Mouse (Mus musculus): ENCODE data around the gene Lsm5. TPM values are rescaled to one million over a fixed set of nuclear protein-coding genes. Genes with fewer than 3 reads are reported as not detected.

The Lsm5 gene
- 10 to 100 TPM; 16.1 to 19.0 TPM for total RNA-seq (2021)
- long read RNA-seq, experiment 1, transcript Lsm5-201 (5 exons, 494 nt), result major isoform, 8 of 8 reads
- long read RNA-seq, experiment 1, partial matches to known transcripts, result 0 of 8 reads
- long read RNA-seq, experiment 1, other reads (novel, unspliced or antisense), result 0 of 8 reads
- long read RNA-seq, experiment 2, transcript Lsm5-201 (5 exons, 494 nt), result major isoform, 13 of 15 reads
- long read RNA-seq, experiment 2, partial matches to known transcripts, result 0 of 15 reads
- long read RNA-seq, experiment 2, other reads (novel, unspliced or antisense), result 2 of 15 reads

- DNase-seq (ENCODE audit: low spot score), result peak; percentile 92
Measured at GRCm38 (mm10) chr6:56703931-56704900, at the start of gene Lsm5. Gene Lsm5 (minus strand): TSS chr6:56704710.

GRCm38 (mm10) chr6:56753719-56754118, 49.2 kb upstream of the Lsm5 start:
- no peak for DNase-seq (ENCODE audit: low spot score)

GRCm38 (mm10) chr6:56745950-56746543, 41.5 kb upstream of the Lsm5 start:
- no peak for DNase-seq (ENCODE audit: low spot score)

- DNase-seq (ENCODE audit: low spot score), result no peak
Measured at GRCm38 (mm10) chr6:56732545-56732944, 28.0 kb upstream of the Lsm5 start.

- DNase-seq (ENCODE audit: low spot score), result no peak
Measured at GRCm38 (mm10) chr6:56720877-56721276, 16.4 kb upstream of the Lsm5 start.

- no peak for DNase-seq (ENCODE audit: low spot score)
Measured at GRCm38 (mm10) chr6:56719071-56719470, 14.6 kb upstream of the Lsm5 start.

GRCm38 (mm10) chr6:56715270-56715666, 10.8 kb upstream of the Lsm5 start:
- no peak for DNase-seq (ENCODE audit: low spot score)

GRCm38 (mm10) chr6:56714574-56715269, 10.2 kb upstream of the Lsm5 start, which contains the start of gene Avl9:
Gene Avl9 (plus strand): TSS chr6:56714899.
- DNase-seq (ENCODE audit: low spot score), result peak; percentile 99

GRCm38 (mm10) chr6:56714186-56714573, 9.7 kb upstream of the Lsm5 start:
- DNase-seq (ENCODE audit: low spot score), result no peak

GRCm38 (mm10) chr6:56692445-56692844, 12.1 kb downstream of the Lsm5 start:
- no peak for DNase-seq (ENCODE audit: low spot score)

- DNase-seq (ENCODE audit: low spot score), result peak; percentile 39
Measured at GRCm38 (mm10) chr6:56691205-56691604, 13.3 kb downstream of the Lsm5 start.

GRCm38 (mm10) chr6:56688238-56688637, 16.3 kb downstream of the Lsm5 start:
- DNase-seq (ENCODE audit: low spot score), result no peak

GRCm38 (mm10) chr6:56664410-56664809, 40.1 kb downstream of the Lsm5 start:
- no peak for DNase-seq (ENCODE audit: low spot score)

- DNase-seq (ENCODE audit: low spot score), result no peak
Measured at GRCm38 (mm10) chr6:56655393-56655792, 49.1 kb downstream of the Lsm5 start.

- no peak for DNase-seq (ENCODE audit: low spot score)
Measured at GRCm38 (mm10) chr6:56652121-56652592, 52.4 kb downstream of the Lsm5 start.

Other genes with a start within 250 kb of the Lsm5 start
- under 1 TPM; 0.43 to 0.55 TPM for gene Pde1c, start 135.6 kb downstream of the Lsm5 start, total RNA-seq (2021)
- 1 to 10 TPM; 2.7 to 3.5 TPM for gene Avl9, start 10.2 kb upstream of the Lsm5 start, total RNA-seq (2021)
- gene Kbtbd2, start 93.1 kb upstream of the Lsm5 start, total RNA-seq (2021), result 10 to 100 TPM; 23.6 to 24.6 TPM
- 10 to 100 TPM; 53.9 to 54.6 TPM for gene Fkbp9, start 127.3 kb upstream of the Lsm5 start, total RNA-seq (2021)
- gene Nt5c3, start 219.2 kb upstream of the Lsm5 start, total RNA-seq (2021), result 10 to 100 TPM; 41.4 to 49.5 TPM
- gene Vmn1r4, start 219.3 kb upstream of the Lsm5 start, total RNA-seq (2021), result under 1 TPM; 0.09 to 0.14 TPM

All from gastrocnemius, adult 18-20 months (tissue).